Mouse (Mus musculus): ENCODE measurements at regions not wholly inside any gene's neighbourhood (a gene's known extent, or its start where the extent isn't known, plus 50 kb on each side); places are given as distances from the start of the nearest gene placed in this dataset.

- no peak for ATAC-seq (replicated peaks; ENCODE audit: poor library complexity, severe bottlenecking)
Observed at GRCm38 (mm10) chr15:87064890-87065289, 479.2 kb upstream of the Fam19a5 start.

GRCm38 (mm10) chr15:87068261-87068660 lies 475.8 kb upstream of the Fam19a5 start:
- no peak for ATAC-seq (replicated peaks; ENCODE audit: poor library complexity, severe bottlenecking)

- peak; percentile 58 for ATAC-seq (replicated peaks; ENCODE audit: poor library complexity, severe bottlenecking)
Observed at GRCm38 (mm10) chr15:87074559-87074958, 469.5 kb upstream of the Fam19a5 start.

GRCm38 (mm10) chr15:87089827-87090226 lies 454.3 kb upstream of the Fam19a5 start:
- ATAC-seq (replicated peaks; ENCODE audit: poor library complexity, severe bottlenecking) = no peak

GRCm38 (mm10) chr15:87091048-87091777 lies 452.9 kb upstream of the Fam19a5 start:
- no peak for ATAC-seq (replicated peaks; ENCODE audit: poor library complexity, severe bottlenecking)

GRCm38 (mm10) chr15:87097206-87097605 lies 446.9 kb upstream of the Fam19a5 start:
- no peak for ATAC-seq (replicated peaks; ENCODE audit: poor library complexity, severe bottlenecking)

- ATAC-seq (replicated peaks; ENCODE audit: poor library complexity, severe bottlenecking) = no peak
Observed at GRCm38 (mm10) chr15:87101146-87101545, 443.0 kb upstream of the Fam19a5 start.

GRCm38 (mm10) chr15:87102211-87102610 lies 441.9 kb upstream of the Fam19a5 start:
- ATAC-seq (replicated peaks; ENCODE audit: poor library complexity, severe bottlenecking) = no peak

- no peak for ATAC-seq (replicated peaks; ENCODE audit: poor library complexity, severe bottlenecking)
Observed at GRCm38 (mm10) chr15:87105951-87106350, 438.1 kb upstream of the Fam19a5 start.

- no peak for ATAC-seq (replicated peaks; ENCODE audit: poor library complexity, severe bottlenecking)
Observed at GRCm38 (mm10) chr15:87107701-87108100, 436.4 kb upstream of the Fam19a5 start.

- no peak for ATAC-seq (replicated peaks; ENCODE audit: poor library complexity, severe bottlenecking)
Observed at GRCm38 (mm10) chr15:87108411-87108810, 435.7 kb upstream of the Fam19a5 start.

- ATAC-seq (replicated peaks; ENCODE audit: poor library complexity, severe bottlenecking) = no peak
Observed at GRCm38 (mm10) chr15:87122656-87123055, 421.4 kb upstream of the Fam19a5 start.

GRCm38 (mm10) chr15:87125427-87126148 lies 418.5 kb upstream of the Fam19a5 start:
- ATAC-seq (replicated peaks; ENCODE audit: poor library complexity, severe bottlenecking) = no peak

- ATAC-seq (replicated peaks; ENCODE audit: poor library complexity, severe bottlenecking) = no peak
Observed at GRCm38 (mm10) chr15:87138870-87139269, 405.2 kb upstream of the Fam19a5 start.

GRCm38 (mm10) chr15:87169136-87169535 lies 375.0 kb upstream of the Fam19a5 start:
- no peak for ATAC-seq (replicated peaks; ENCODE audit: poor library complexity, severe bottlenecking)

- ATAC-seq (replicated peaks; ENCODE audit: poor library complexity, severe bottlenecking) = no peak
Observed at GRCm38 (mm10) chr15:87170890-87171289, 373.2 kb upstream of the Fam19a5 start.

- ATAC-seq (replicated peaks; ENCODE audit: poor library complexity, severe bottlenecking) = no peak
Observed at GRCm38 (mm10) chr15:87173096-87173495, 371.0 kb upstream of the Fam19a5 start.

- no peak for ATAC-seq (replicated peaks; ENCODE audit: poor library complexity, severe bottlenecking)
Observed at GRCm38 (mm10) chr15:87178646-87179045, 365.5 kb upstream of the Fam19a5 start.

- ATAC-seq (replicated peaks; ENCODE audit: poor library complexity, severe bottlenecking) = no peak
Observed at GRCm38 (mm10) chr15:87180836-87181235, 363.3 kb upstream of the Fam19a5 start.

- no peak for ATAC-seq (replicated peaks; ENCODE audit: poor library complexity, severe bottlenecking)
Observed at GRCm38 (mm10) chr15:87184248-87184647, 359.9 kb upstream of the Fam19a5 start.

GRCm38 (mm10) chr15:87188816-87189455 lies 355.2 kb upstream of the Fam19a5 start:
- ATAC-seq (replicated peaks; ENCODE audit: poor library complexity, severe bottlenecking) = no peak
